Mouse (Mus musculus) thymus, postnatal 25 days (tissue): Measurements from ENCODE around the gene Klhl23.
"Not testable (repeated sequence)": the region's sequence is repeated elsewhere in the genome, so short reads cannot be mapped to it uniquely, and the experiment has no call there.

Experiments used
- DNase-seq: peaks from one replicate; pipeline ENCODE4 v3.0.0; 2022

Klhl23 gene

DNA sequence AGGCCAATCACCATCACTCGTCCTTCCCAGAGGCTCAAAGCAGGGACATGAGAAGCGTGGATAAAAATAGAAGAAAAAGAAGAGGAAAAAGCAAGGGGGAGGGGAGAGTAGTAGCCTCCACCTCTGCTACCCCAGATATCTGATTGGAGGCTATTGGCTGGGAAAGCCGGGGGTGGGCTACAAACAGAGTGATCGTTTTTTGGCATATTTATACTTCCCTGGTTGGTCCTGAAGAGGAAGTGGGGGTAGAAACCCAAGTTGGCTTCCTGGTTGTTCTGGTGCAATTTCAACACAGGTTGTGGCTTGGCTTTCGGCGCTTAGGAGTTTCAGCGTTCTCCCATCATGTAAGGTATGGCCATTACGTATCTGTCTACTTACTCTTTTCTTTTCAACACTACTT, at the start of gene Klhl23:
Gene Klhl23, plus strand, starts transcription at position 234 of the 400 bp plus-strand sequence.
- peak; percentile 30 for DNase-seq

- DNase-seq, result no peak
Observed at GRCm38 (mm10) chr2:69773331-69773730, 48.4 kb upstream of the Klhl23 start.

- DNase-seq, result peak; percentile 64
Observed at GRCm38 (mm10) chr2:69777985-69778835, 43.5 kb upstream of the Klhl23 start.

DNA sequence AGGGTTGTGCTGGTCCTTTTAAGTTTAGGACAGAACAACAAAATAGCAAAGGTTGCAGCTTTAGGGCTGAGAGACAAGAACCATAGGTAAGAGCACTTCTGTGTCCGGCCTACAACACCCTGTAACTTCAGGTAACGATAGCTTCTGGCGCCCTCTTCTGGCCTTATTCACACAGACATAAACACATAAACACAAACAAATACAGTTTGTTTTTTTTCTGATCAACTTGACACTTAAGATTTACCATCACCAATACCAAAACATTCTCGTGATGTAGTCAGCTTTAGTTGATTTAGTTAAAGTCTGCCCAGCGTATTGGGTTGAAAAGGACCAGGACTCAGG, 42.9 kb upstream of the Klhl23 start:
- peak; percentile 64 for DNase-seq

- DNase-seq, result no peak
Observed at GRCm38 (mm10) chr2:69788974-69789373, 32.8 kb upstream of the Klhl23 start.

DNA sequence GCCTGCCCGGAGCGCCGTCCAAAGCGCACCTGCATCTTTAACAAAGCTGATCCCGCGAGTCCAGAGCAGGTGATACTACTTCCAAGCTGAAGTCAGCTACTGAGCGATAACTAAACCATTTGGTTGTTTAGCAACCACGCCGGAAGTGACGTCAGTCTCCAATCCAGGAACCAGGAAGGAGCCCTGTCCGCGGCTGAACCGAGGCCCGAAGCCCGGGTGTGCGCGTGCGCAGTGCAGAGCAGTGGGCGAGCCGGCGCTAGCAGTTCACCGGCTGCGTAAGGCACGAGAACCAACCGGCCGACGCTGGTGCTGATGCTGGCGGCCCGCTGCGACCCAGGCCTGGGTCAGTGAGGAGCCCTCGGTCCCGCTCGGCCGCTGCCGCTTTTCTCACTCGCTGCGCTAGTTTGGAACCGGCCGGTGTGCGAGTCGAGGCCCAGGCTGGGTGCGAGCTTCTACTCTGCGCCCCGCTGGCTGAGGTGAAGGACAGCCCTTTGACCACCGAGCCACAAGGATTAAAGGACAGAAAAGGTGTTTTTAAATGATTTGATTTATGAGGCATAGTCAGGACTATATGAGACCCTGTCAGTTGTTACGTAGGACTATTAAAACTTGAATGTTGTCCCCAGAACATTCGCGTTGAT, 32.2 kb upstream of the Klhl23 start, which contains the start of the genes Ccdc173 and Phospho2:
Gene Ccdc173, minus strand, starts transcription at position 147 of the 641 bp plus-strand sequence.
Gene Phospho2, plus strand, starts transcription at position 195 of the 641 bp plus-strand sequence.
- DNase-seq, result peak; percentile 97

DNA sequence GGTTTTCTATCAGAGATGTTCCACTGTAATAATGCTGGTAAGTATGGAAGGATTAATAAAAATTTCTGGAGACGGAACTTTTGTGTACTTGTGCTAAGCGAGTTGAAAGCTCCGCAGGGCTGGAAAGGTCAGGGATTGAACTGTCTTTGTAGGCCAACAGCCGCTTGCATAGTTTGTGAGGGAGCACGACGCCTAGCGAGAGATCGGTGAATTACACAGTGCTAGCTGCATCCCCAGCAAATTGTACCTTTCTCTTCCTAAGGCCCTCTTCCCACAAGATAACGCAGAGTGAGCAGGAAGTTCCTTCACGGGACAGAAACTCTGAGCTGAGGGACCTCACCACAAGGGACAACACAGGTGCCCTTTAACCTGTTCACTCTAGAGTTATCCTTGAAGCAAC, 31.5 kb upstream of the Klhl23 start:
- peak; percentile 87 for DNase-seq

- DNase-seq, result no peak
Observed at GRCm38 (mm10) chr2:69790722-69791121, 31.0 kb upstream of the Klhl23 start.

DNA sequence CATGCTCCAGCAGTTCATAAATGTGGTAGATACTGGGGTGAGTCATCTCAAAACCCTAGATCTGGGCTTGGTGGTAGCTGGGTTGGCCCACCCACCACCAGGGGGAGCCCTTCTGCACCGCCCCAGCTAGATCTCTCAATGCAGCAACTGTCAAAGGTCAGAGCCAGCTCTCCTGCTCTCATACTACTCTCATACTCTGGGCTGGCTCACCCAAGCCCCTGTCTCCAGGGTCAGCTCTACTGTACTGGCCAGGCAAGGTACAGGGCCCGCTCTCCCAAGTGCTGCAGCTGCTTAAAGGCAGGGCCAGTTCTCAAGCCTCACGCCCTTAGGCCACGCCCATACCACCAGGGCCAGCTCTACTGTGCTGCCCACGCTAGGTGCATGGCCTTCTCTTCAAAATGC, 18.8 kb upstream of the Klhl23 start:
- peak; percentile 83 for DNase-seq

DNA sequence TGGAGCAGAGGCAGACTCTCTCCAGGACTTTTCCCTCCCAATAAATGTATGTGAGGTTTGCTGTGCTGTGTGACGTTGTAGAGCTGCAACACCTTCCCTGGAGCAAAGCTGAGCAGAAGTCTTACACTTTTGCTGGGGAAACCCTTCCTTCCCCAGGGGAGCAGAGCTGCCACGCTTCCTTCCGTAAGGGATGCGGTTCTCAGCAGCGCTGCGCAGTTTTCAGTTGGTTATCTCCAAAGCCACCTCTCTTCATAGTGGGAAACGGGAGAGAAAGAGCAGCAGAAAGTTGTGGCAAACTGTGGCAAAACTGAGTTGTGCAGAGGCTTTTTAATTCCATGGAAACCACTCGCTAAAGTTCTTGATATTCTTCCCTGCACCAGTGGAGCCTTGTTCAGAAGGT, 18.0 kb upstream of the Klhl23 start:
- DNase-seq, result no peak

GRCm38 (mm10) chr2:69804663-69805062, 17.1 kb upstream of the Klhl23 start:
- not testable (repeated sequence) for DNase-seq

- DNase-seq, result no peak
Observed at GRCm38 (mm10) chr2:69810169-69810568, 11.6 kb upstream of the Klhl23 start.

DNA sequence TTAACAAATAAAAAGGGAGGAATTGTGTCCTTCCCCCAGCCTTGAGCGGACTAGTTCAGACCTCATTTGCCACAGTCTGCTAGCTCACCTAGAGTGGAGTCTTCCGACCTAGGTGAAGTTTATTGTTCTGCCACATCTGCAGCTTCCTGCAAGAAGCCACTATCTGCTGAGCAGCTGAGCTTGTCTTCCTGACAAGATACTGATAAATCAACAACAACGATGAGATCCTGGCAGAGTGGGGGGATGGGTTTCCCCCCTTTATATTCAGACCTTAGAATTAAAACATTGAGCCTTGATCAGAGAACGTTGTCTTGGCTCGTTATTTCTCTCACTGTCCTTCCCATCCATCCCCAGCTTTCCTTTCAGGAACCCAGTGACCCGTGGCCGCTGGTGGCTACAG, 10.4 kb upstream of the Klhl23 start:
- DNase-seq, result not testable (repeated sequence)

GRCm38 (mm10) chr2:69816575-69816974, 5.2 kb upstream of the Klhl23 start:
- DNase-seq, result no peak

GRCm38 (mm10) chr2:69818350-69819085, 3.2 kb upstream of the Klhl23 start:
- no peak for DNase-seq

DNA sequence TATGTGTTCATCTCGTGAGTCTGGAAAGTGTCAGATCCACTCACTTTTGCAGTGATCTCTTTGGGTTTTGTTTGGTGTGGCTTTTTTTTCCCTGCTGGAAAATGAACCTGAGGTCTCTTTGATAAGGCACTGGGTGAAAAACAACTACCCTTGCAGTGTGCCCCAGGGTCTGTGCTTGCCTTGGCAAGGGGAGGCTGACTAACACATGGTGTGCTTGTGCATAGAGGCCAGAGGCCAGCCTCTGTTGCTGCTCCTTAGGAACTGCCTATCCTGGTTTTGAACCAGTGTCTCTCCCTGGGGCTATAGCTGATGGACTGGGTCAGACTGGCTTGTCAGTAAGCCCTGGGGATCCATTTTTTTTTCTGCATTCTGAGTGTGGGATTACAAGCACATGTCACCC, 1.5 kb upstream of the Klhl23 start:
- no peak for DNase-seq

- peak; percentile 30 for DNase-seq
Observed at GRCm38 (mm10) chr2:69822361-69823128, 801 bp downstream of the Klhl23 start.

- DNase-seq, result peak; percentile 21
Observed at GRCm38 (mm10) chr2:69823129-69823677, 1.5 kb downstream of the Klhl23 start.

DNA sequence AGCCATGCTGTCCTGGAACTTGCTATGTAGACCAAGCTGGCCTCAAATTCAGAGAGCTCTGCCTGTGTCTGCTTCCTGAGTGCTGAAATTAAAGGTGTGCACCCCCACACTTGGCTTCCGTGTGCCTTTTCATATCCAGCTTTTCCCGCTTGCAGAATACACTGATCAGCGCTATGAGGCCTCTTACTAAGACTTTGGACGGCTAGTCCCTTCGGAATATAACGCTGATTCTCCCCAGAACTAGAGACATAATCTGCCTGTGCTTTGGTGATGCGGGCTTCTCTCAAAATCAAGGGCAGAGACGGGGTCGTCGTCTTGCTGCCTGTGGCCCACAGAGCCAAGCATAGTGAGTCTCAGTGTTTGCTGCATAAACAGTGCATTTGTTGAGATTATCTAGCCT, 4.2 kb downstream of the Klhl23 start:
- no peak for DNase-seq

GRCm38 (mm10) chr2:69826380-69826779, 4.6 kb downstream of the Klhl23 start:
- DNase-seq, result no peak

DNA sequence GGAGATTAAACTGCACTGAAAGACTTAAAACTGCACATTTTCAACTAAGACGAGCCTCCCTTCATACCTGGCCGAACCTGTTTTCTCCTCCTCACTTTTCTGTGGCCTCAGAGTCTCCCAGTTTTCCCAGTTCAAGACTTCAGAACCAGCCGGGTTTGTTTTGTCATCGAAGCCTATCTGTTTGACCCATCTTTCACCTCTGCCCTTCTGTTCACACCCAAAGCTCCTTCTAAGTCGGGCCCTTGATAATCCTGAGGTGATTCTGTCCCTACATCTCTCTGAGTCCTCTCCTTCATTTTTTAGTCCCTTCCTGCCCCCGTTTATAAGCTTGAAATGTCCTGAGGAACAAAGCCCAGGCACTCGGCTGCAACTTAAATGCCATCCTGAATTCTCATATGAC, 6.3 kb downstream of the Klhl23 start:
- no peak for DNase-seq

- no peak for DNase-seq
Observed at GRCm38 (mm10) chr2:69829680-69830079, 7.9 kb downstream of the Klhl23 start.
